Mouse (Mus musculus): ENCODE data around the gene Gfap. TPM values are rescaled to one million over a fixed set of nuclear protein-coding genes. Genes with fewer than 3 reads are reported as not detected.

Gene Gfap
- polyA plus RNA-seq, 2 experiments from 2014 or later, result not detected

- no peak for ATAC-seq
These were observed 4.9 kb downstream of the Gfap start for GRCm38 (mm10) chr11:102895779-102896178.

DNA sequence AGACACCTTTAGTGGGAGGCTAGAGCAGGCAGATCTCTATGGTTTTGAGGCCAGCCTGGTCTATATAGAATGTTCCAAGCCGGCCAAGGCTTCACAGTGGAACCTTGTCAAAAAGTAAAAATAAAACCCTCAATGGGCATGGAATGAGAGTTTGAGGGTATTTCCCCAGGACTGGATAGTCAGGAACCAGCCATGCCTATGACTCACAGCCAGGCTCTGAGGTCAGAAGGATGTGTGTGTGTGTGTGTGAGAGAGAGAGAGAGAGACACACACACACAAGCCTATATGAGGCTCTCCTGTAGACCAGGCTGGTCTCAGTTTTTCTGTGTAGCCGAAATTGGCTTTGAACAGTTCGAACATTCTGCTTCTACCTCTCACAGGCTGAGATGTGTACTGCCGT lies 6.0 kb downstream of the Gfap start:
- no peak for ATAC-seq

GRCm38 (mm10) chr11:102893015-102893651 lies 7.6 kb downstream of the Gfap start:
- peak; percentile 66 for ATAC-seq

DNA sequence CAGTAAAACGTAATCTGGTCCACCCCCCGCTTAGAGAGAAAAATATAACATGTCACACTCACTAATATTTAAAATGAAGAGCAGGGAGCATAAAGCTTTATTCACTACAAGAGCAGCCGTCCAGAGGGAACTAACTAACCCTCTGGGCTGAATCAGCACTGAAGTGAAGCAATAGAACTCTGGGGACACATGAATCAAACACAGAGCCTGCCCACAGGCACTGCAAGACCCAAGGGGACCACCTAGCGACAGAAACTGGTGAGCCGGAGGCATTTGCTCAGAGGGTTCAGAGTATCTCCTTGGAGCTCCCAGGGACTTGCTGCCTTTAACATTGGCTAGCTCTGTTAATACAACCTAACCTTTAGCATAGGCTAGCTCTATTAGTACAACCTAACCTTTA lies 10.6 kb downstream of the Gfap start:
- no peak for ATAC-seq

DNA sequence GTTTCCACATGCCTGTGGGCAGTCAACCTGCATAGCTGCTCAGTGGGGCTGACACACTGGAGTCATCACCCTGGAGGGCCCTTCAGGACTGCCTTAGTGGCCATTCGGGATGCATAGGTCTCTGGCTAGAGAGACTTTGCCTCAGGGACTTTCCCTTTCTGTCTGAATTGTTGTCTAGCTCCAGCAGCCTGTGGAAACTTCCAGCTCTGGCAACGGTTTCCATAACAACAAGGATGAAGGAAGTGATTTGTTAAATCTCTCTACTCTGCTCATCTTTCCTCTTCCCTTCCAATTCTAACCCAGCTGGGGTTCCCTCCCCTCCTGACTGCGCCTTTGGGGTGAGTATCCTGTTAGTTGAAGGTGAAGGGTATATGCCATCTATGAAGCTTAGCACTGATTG lies 12.6 kb downstream of the Gfap start:
- ATAC-seq, result no peak

- ATAC-seq, result no peak
These were observed 13.3 kb downstream of the Gfap start for GRCm38 (mm10) chr11:102887433-102887832.

GRCm38 (mm10) chr11:102884616-102885219 lies 16.0 kb downstream of the Gfap start, which contains the start of gene Fam187a:
Gene Fam187a, plus strand, starts transcription at chr11:102885169.
- no peak for ATAC-seq

DNA sequence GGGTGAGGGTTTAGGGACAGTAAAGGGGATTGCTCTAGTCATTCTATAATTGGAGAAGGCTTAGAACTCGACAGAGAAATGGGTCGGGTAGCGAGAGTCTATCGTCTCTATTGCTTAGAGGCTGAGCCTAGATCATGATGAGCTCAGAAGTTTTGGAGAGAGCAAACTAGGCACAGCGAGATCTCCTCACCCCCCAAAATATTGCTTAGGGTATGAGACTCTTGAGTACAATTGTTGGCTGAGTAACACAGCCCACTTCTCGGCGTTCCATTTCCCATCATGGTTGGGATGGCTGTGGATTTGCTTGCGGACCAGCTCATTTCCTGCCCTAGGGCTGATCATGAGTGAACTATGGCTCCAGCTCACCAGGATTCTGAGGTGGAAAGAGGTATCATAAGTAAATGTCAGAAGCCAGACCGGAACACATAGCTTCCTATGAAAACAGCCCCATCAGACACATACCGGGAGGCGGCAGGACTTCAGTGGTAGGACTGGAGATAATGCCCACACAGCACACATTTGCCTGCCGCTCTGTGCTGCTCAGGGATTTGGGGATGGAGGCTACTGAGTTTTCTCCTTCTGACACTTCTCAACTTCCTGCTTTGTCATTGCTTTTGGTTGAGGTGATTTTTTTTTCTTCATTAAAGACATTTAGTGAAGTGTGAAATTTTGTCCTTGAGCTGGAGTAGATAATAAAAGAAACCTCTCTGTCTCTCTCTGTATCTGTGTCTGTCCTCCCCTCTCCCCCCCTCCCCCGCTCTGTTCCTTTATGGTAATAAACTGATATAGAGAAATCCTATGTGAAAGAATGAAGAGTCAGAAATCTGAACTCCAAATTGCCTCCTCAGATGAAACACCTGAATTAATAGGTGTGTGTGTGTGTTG lies 19.2 kb downstream of the Gfap start:
- ATAC-seq, result peak; percentile 11

DNA sequence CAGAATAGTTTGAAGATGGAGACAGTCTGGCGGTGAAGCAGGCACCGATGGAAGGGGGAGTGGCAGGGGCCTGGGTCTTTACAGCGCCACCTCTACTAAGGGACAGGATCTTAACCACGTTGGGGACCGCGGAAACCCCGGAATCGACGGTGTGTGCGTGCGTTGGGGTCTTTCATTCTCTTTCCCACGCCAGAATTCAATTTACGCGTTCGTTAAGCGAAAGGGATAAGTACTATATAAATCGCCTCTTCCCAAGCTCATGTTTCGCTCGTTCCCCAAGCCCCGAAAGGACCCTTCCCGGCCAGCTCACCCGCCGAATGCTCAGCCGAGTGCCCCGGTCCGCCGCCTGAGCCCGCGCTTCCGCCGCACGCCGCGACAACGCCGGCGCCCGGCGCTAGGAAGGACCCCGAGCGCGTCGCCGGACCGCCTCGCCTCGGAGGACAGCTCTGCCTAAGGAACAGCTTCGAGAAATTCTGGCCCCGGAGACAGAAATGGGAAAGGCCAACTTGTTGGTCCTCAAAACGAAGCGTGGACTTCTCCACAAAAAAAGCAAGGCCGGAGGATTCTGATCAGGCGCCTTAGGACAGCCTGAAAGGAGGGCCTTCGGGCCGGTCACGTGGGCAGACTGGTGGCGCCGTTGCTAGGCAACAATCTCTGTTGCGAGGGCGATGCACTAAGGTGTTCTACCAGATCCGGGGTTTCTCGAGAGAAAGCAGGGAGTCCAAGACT lies 20.0 kb downstream of the Gfap start, which contains the start of the genes Eftud2 and Ccdc103:
TSS of gene Eftud2 (minus strand) at position 401 of the 729 bp plus-strand sequence.
TSS of gene Ccdc103 (plus strand) at position 620 of the 729 bp plus-strand sequence.
- ATAC-seq, result peak; percentile 84

DNA sequence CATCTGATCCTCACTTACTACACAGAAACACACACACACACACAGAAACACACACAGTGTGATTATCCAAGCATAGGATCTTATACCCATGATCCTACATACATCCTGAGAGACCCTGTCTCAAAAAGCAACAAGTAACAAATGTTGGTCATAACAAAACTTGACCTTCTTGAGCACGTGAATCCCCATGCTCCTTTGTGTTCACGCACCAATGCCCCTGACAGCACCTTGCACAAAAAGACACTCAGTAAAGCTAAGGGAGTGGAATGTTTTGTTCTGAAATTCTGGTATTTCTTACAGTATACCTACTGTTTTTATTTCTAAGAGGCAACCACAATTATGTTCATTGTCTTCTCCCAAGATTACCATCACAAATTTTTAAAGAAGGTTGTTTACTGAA lies 21.2 kb downstream of the Gfap start:
- no peak for ATAC-seq

- no peak for ATAC-seq
These were observed 25.8 kb downstream of the Gfap start for GRCm38 (mm10) chr11:102874801-102875334.

- ATAC-seq, result no peak
These were observed 36.4 kb downstream of the Gfap start for GRCm38 (mm10) chr11:102864272-102864671.

GRCm38 (mm10) chr11:102859933-102860332 lies 40.8 kb downstream of the Gfap start:
- ATAC-seq, result no peak

DNA sequence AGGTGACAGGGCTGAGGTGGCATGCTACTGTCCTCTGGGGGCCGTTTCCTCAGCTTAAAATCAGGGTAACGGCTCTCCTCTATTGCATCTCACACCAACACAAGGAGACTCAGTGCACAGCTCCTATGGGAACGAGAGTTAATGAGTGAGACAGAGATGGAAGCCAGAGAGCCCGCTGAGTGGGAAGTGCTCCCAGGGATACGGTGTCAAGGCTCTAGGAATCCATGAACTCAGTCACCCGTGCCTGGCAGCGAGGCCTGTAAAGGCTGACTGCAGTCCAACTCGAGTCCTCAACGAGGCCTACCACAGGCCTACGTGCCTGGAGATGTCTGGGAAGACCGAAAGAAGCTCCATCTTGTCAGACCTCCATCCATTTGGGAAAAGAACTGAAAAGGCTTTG lies 41.8 kb downstream of the Gfap start:
- no peak for ATAC-seq

GRCm38 (mm10) chr11:102855941-102856340 lies 44.8 kb downstream of the Gfap start:
- ATAC-seq, result no peak

- ATAC-seq, result no peak
These were observed 47.0 kb downstream of the Gfap start for GRCm38 (mm10) chr11:102853760-102854159.

- ATAC-seq, result no peak
These were observed 48.8 kb downstream of the Gfap start for GRCm38 (mm10) chr11:102851883-102852282.

DNA sequence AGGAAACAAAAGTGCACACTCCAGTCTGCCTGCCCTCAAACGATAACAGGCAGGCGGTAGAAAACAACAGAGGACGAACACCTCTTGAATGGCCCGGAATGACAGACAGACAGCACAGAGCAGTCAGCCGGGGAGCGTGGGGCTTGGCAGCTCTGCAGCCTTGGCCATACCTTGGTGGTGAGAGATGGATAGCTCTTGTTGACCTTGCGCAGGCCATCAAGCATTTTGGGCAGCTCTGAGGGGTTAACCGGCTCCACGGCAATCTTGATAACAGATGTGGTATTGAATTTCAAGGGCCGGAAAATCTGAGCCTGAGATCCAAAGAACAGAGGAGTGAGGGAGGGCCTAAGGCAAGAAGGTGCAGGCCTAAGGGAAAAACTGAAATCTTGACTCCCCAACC lies 54.8 kb downstream of the Gfap start:
- no peak for ATAC-seq

- no peak for ATAC-seq
These were observed 62.0 kb downstream of the Gfap start for GRCm38 (mm10) chr11:102838616-102839150.

DNA sequence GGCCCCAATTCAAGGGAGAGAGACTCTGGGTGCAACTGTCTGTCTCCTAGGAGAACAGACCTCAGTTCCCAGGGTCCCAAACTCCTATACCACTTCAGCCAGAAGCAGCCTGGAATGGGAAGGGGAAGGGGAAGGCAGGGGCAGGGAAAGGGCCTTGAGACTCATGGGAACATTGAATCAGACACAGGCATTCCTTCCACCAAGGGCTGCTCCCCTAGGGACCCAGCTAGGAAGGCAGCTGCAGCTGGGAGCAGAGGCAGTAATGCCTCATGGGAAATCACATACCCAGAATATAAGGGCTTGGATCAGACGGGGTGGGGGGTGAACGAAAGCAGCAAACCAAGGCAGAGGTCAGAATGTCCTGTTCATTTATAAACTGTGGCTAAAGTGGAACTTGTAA lies 62.6 kb downstream of the Gfap start:
- ATAC-seq, result no peak

DNA sequence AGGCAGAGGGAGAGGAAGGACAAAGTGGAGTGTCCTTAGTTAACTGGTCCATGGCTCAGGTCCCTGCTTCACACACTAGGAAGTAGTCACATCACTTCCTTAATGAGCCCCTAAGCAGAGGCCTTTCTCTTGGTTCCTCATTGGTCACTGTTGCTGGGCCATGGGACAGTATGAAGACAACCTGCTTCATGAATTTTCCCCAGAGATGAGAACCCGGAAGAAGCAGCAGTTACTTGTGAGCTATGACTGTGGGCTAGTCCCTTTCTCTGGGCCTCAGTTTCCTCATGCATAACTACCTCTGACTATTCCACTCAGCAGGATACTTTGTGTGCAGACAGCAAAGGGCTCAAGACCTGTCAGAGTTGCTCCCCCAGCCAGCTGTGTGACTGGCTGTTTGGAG lies 63.3 kb downstream of the Gfap start:
- ATAC-seq, result no peak

Measured in activated CD4-positive, CD25-positive, alpha-beta regulatory T cell, adult 4 months (primary cell).